In genomic region chr10:75282648-75283047, GRCm38 (mm10) we compare ENCODE assay signal across 11 mouse cellular contexts. TPM values are rescaled to one million over a fixed set of nuclear protein-coding genes. Genes with fewer than 3 reads are reported as not detected.
DNase-seq lines count a peak whose midpoint lies in the region; TF ChIP-seq lines count a peak whose summit lies in the region.
"Had no signal": no experiment of that assay in that cellular context is flagged by ENCODE, and none has a peak within 500 bp of the region (broad histone marks: within the 10 kb centered on the region; RNA-seq: fewer than 3 reads in every experiment).

No protein-coding gene starts in this region.

- 83% methylated on average over 5 of the region's 5 CpGs for WGBS in kidney, adult 2 months

- H3K36me3 ChIP-seq in kidney, adult 2 months (ENCODE audit: control insufficient read depth, insufficient read depth, low read length) = no peaks in the 10 kb centered on the region; the same call in none of the 2 replicates

- intact Hi-C loops in left cerebral cortex, postnatal 14 days (cut with DNase I) = no loop called here

- H3K4me1 ChIP-seq in kidney, adult 2 months (ENCODE audit: control insufficient read depth, insufficient read depth, low read length) = peaks cover 3% of the 10 kb centered on the region; the same call in 1 of the 2 replicates
- H3K4me1 ChIP-seq: embryonic facial prominence, embryonic 13.5 days; heart, embryonic 10.5 days; hindbrain, embryonic 15.5 days had no signal

- no peak overlapping the region for H3K4me3 ChIP-seq in kidney, adult 2 months (ENCODE audit: insufficient read depth, low read depth, low read length)
- H3K4me3 ChIP-seq: embryonic facial prominence, embryonic 13.5 days; heart, embryonic 10.5 days; hindbrain, embryonic 15.5 days had no signal

- no peaks in the 10 kb centered on the region for H3K27me3 ChIP-seq in kidney, adult 2 months (replicated peaks; ENCODE audit: control insufficient read depth, insufficient read depth, low read length)
- H3K27me3 ChIP-seq: embryonic facial prominence, embryonic 13.5 days; hindbrain, embryonic 15.5 days had no signal

- no peak for TF ChIP-seq POLR2A in kidney, adult 2 months (IDR thresholded peaks at IDR 0.05; ENCODE audit: low read depth, low read length)

- no peak overlapping the region for H3K27ac ChIP-seq in kidney, adult 2 months (ENCODE audit: insufficient read depth, low read depth, low read length)
- H3K27ac ChIP-seq: embryonic facial prominence, embryonic 13.5 days; heart, embryonic 10.5 days; hindbrain, embryonic 15.5 days had no signal

- DNase-seq in kidney, adult 2 months = peak; percentile 33
- DNase-seq in kidney, adult 18-20 months = no peak
- peak; percentile 88 for DNase-seq in MEL-GATA-1-ER (ENCODE audit: extremely low read depth, low read depth)
- DNase-seq in monocyte, adult 2 months (ENCODE audit: low read depth in 1 of 2, low spot score in 2 of 2) = peak; percentile 60 to 61
- peak; percentile 76 for DNase-seq in thymus, postnatal 0 days (ENCODE audit: low spot score)
- DNase-seq in adrenal gland, postnatal 10 days = no peak
- no peak for DNase-seq in embryo, embryonic 10 days (ENCODE audit: low spot score)
- no peak for DNase-seq in left cerebral cortex, postnatal 14 days (ENCODE audit: low spot score in 2 of 2)

- TF ChIP-seq CTCF in kidney, adult 2 months (conservative IDR thresholded peaks at IDR 0.05; ENCODE audit: insufficient read depth, insufficient read length, low read depth, low read length) = no peak

RNA-seq across cellular contexts. Expression of gene Adora2a, which starts 34.0 kb away (rescaled TPM):
- polyA plus RNA-seq in kidney, adult 2 months (2012; rRNA removed) = 11.4 and 13.3 TPM in 2 replicates
- polyA plus RNA-seq in thymus, postnatal 0 days (2015; fragmentation: Nextera tagmentation; extraction: Ambion mirVana) = 6.9 and 7.3 TPM in 2 replicates
- 10 to 100 TPM; 10.2 to 12.8 TPM for total RNA-seq in adrenal gland, postnatal 10 days (2021)
- 10 to 100 TPM; 10.3 to 15.4 TPM for total RNA-seq in left cerebral cortex, postnatal 14 days (2021)

Comparison
In these comparisons a context has a peak if more than half of its experiments do, and no peak if none do; other contexts are left out.
1. DNase-seq: peak in kidney, adult 2 months (single experiment), MEL-GATA-1-ER (single experiment), monocyte, adult 2 months (2 of 2) and thymus, postnatal 0 days (single experiment); none in kidney, adult 18-20 months (single experiment), adrenal gland, postnatal 10 days (single experiment), embryo, embryonic 10 days (single experiment) and left cerebral cortex, postnatal 14 days (0 of 2).